Mouse (Mus musculus) liver, embryonic 15.5 days (tissue): Measurements from ENCODE around the gene Trex2. TPM values are rescaled to one million over a fixed set of nuclear protein-coding genes. Genes with fewer than 3 reads are reported as not detected.

Experiments used
- ATAC-seq: fragments of 200-750 bp; cut with Nextera tagmentation; 2 replicates; pipeline ENCODE4 v1.8.0; 2017; ENCODE audit warnings: moderate number of reproducible peaks, mild to moderate bottlenecking, moderate library complexity; ENCODE audit not compliant: insufficient read depth
- H3K27ac ChIP-seq: fragments of 300-500 bp; sonication (generic); replicated peaks from 2 replicates; pipeline ENCODE4 v1.5.1; 2015; ENCODE audit warnings: mild to moderate bottlenecking, inconsistent platforms
- H3K27me3 ChIP-seq: fragments of 300-500 bp; sonication (generic); 2 replicates; pipeline ENCODE4 v1.6.1; 2015; ENCODE audit warnings: mild to moderate bottlenecking, inconsistent platforms
- H3K36me3 ChIP-seq: fragments of 300-500 bp; sonication (generic); replicated peaks from 2 replicates; pipeline ENCODE4 v1.6.1; 2015; ENCODE audit warnings: moderate library complexity, mild to moderate bottlenecking, inconsistent platforms
- H3K4me1 ChIP-seq: fragments of 300-500 bp; sonication (generic); replicated peaks from 2 replicates; pipeline ENCODE4 v1.6.1; 2015; ENCODE audit warnings: inconsistent platforms
- H3K4me2 ChIP-seq: fragments of 300-500 bp; sonication (generic); 2 replicates; pipeline ENCODE4 v1.6.1; 2015; ENCODE audit warnings: moderate library complexity, mild to moderate bottlenecking, inconsistent platforms
- H3K4me3 ChIP-seq: fragments of 300-500 bp; sonication (generic); replicated peaks from 2 replicates; pipeline ENCODE4 v1.5.1; 2015; ENCODE audit warnings: mild to moderate bottlenecking, inconsistent platforms
- H3K9ac ChIP-seq: fragments of 300-500 bp; sonication (generic); 2 replicates; pipeline ENCODE4 v1.6.1; 2015; ENCODE audit warnings: moderate library complexity, mild to moderate bottlenecking, inconsistent platforms
- H3K9me3 ChIP-seq: fragments of 300-500 bp; sonication (generic); replicated peaks from 2 replicates; pipeline ENCODE4 v1.6.1; 2016; ENCODE audit warnings: inconsistent platforms
- WGBS: fragments of 180-500 bp; shearing (Covaris S2); methylation state at CpG from one replicate; pipeline ENCODE4 v1.1.7; 2015; ENCODE audit warnings: mixed read lengths; ENCODE audit not compliant: insufficient replicate concordance; 5-methylcytosine and 5-hydroxymethylcytosine counted together
- polyA plus RNA-seq: library from polyadenylated mRNA; unstranded; fragments of >200 nt; fragmentation: Nextera tagmentation; extraction: Ambion mirVana; gene quantifications from 2 replicates; pipeline ENCODE4 v1.2.1, GENCODE M21; 2015

Gene Trex2
- not detected in 2 replicates for polyA plus RNA-seq

DNA sequence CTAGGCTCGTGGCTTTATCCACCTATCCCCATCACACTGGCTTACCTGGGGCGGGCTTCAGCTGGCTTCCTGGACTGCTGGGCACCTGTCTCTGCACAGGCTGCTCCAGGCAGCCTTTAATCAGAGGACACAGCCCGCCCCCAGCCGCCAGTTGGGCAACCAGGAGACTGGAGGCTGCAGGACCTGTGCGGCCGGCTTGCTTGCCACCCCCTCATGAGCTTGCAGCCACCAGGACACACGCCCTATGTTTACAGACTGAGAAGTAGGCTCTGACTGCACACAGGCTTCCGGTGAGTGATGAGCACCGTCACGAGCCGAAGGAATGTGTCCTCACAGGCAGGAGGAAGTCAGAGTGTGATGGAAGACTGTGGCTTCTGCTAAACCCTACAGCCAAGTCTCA lies at the start of gene Trex2:
Gene Trex2, minus strand, starts transcription at position 93 of the 400 bp plus-strand sequence.
- Histone ChIP-seq H3K4me3 (no peak within 1 kb of the TSS), H3K9ac (no peak within 1 kb of the TSS), H3K9me3 (no peaks in the 10 kb centered on the region), H3K27ac (no peak within 1 kb of the TSS), H3K4me2 (no peak within 1 kb of the TSS), H3K27me3 (no peaks in the 10 kb centered on the region), H3K4me1 (no peaks in the 10 kb centered on the region), H3K36me3 (0 out of 2 replicates have a peak, but pooled peaks cover 3% of the 10 kb centered on the region)
- ATAC-seq = no peak
- WGBS = 60% methylated on average over 11 of the region's 11 CpGs

DNA sequence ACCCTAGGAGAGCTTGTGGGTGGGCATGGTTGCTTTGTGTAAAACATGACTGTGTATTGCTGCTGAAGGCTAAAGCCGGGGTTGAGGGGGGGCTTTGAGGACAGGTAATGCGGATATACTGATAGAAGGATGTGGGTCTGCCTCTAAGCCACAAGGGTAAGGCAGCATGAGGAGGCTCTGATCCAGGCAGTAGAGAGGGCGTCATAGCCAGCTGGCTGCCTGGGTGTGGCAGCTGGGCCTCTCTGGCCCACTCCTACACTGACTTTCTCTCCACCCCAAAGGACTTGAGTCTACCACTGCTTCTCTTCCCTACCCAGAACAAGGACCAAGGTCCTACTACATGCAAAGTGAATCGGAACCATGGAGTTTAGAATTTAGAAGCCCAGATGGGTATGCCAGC lies 49.7 kb upstream of the Trex2 start:
- Histone ChIP-seq H3K9me3 (no peaks in the 10 kb centered on the region), H3K4me1 (no peaks in the 10 kb centered on the region), H3K27me3 (peaks cover 28% of the 10 kb centered on the region; the same call in 1 of the 2 replicates), H3K9ac (no peak overlapping the region), H3K36me3 (no peaks in the 10 kb centered on the region), H3K4me2 (no peak overlapping the region; the same call in 1 of the 2 replicates), H3K4me3 (no peak overlapping the region), H3K27ac (no peak overlapping the region)
- whole genome bisulfite sequencing = 60% methylated on average over 4 of the region's 4 CpGs
- ATAC-seq = no peak

DNA sequence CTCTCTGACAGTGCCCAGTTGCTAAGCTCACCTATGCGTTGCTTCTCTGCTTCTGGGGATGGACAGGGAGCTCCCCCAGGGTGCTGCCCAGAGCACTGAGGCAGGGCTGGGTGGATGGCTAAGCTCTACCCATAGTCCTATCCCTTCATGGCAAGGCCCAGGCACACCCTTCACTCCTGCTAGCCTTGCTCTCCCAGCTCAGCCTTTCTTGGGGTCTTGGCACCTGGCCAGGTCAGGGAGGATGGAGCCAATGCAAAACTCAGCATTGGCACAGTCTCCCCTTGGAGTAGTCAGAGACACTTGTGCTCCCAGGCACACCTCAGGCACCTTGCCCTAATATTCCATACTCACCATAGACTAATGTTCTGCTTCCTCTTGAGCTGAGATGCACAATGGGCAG lies 48.9 kb upstream of the Trex2 start:
- Histone ChIP-seq H3K4me1 (no peaks in the 10 kb centered on the region), H3K4me3 (0 out of 2 replicates have a peak overlapping the region, but pooled peaks have one; percentile 4)
- 77% methylated on average over 1 of the region's 1 CpGs for WGBS

DNA sequence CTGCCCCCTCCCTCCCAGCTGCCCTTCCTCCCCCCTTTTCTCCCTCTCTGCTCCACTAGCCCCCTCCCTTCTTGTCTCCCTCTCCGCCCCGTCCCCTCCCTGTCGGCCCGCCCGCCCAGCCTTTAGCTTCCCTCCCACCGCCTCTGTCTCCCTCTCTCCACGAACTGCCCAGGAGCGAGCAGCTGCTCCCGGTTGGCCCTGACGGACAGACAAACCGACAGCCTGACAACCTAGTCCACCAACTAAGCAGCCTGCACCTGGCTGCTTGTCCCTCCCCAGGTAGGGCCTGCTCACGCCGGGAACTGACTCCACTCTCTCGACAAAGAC lies 48.3 kb upstream of the Trex2 start, which contains the start of gene Bgn:
Gene Bgn, plus strand, starts transcription at position 119 of the 327 bp plus-strand sequence.
- Histone ChIP-seq H3K4me2 (no peak within 1 kb of the TSS), H3K27ac (no peak within 1 kb of the TSS), H3K36me3 (no peaks in the 10 kb centered on the region), H3K9ac (no peak within 1 kb of the TSS), H3K4me3 (peak within 1 kb of the TSS; percentile 4; the same call in 1 of the 2 replicates), H3K4me1 (no peaks in the 10 kb centered on the region), H3K27me3 (peaks cover 26% of the 10 kb centered on the region; the same call in 1 of the 2 replicates), H3K9me3 (no peaks in the 10 kb centered on the region)
- 27% methylated on average over 12 of the region's 14 CpGs for WGBS
- ATAC-seq = no peak

More for the DNA sequence above, 48.9 kb upstream of the Trex2 start:
- Histone ChIP-seq H3K9me3 (no peaks in the 10 kb centered on the region), H3K9ac (no peak overlapping the region), H3K36me3 (no peaks in the 10 kb centered on the region), H3K27me3 (peaks cover 28% of the 10 kb centered on the region; the same call in 1 of the 2 replicates), H3K4me2 (no peak overlapping the region), H3K27ac (no peak overlapping the region)
- no peak for ATAC-seq

DNA sequence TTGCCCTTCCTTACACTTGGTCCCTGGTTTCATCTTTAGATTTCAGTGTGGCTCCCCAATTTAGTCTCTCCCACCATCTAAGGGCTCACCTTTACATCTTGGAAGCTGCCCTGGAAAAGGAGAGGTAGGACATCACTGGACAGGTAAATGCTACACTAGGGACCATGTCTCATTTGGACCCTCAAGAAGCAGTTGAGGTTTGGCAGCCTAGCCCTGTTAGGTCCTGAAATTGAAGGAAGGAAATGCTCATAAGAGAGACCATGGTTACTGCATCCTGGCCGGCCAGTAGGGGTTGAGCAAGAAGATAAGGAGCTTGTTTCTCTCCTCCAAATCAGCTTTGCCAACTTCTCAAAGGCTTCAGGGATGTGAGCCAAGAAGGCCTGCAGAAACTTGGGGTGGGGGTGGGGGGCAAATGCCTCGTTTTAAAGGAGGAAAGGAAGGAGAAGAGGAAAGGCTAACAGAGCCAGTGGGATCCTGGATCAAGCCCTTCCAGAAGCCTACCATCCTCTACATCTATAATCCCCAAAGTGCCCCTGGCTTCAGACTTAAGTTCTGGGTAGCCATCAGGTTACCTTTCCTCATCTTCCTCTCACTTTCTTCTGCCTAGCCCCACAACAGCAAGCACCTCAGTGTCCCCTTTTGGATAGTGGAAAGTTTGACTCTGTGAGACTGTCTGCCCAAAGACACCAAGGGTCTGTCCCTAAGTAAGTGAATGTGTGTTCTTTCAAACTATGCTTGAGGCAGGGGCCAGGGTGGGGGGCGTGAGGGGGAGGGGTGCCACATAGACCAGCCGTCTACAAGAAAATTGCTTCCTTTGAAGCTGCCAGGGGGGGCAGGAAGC lies 47.7 kb upstream of the Trex2 start:
- no peak overlapping the region for H3K4me3 ChIP-seq
- H3K36me3 ChIP-seq = no peaks in the 10 kb centered on the region
- H3K4me2 ChIP-seq = no peak overlapping the region
- WGBS = 23% methylated on average over 3 of the region's 4 CpGs
- H3K27ac ChIP-seq = no peak overlapping the region
- peaks cover 24% of the 10 kb centered on the region; the same call in 1 of the 2 replicates for H3K27me3 ChIP-seq
- no peaks in the 10 kb centered on the region for H3K9me3 ChIP-seq
- H3K9ac ChIP-seq = no peak overlapping the region
- no peaks in the 10 kb centered on the region for H3K4me1 ChIP-seq
- no peak for ATAC-seq

DNA sequence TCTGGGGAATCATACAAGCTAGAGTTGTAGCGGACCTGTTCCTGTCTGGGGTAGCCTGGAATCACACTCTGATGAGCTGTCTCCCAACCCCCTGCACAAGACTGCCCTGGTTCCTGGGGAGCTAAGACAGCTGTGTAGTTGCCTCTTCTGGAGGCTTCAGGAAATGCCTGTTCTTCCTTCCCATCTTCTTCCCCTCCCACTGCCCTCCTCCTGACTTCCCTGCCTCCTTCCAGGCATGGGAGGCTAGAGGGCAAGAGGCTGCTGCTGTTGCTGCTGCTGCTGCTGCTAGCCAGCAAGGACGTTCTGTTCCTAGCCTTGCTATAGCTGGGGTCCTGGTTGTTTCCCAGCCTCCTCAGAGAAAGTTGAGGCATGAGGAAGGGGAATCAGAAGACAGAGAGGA lies 45.2 kb upstream of the Trex2 start:
- ATAC-seq = no peak
- 37% methylated on average over 2 of the region's 2 CpGs for WGBS
- no peak overlapping the region for H3K9ac ChIP-seq
- H3K27ac ChIP-seq = no peak overlapping the region
- peaks cover 5% of the 10 kb centered on the region for H3K4me1 ChIP-seq
- no peaks in the 10 kb centered on the region for H3K36me3 ChIP-seq
- H3K27me3 ChIP-seq = peaks cover 21% of the 10 kb centered on the region; the same call in 1 of the 2 replicates
- no peaks in the 10 kb centered on the region for H3K9me3 ChIP-seq
- no peak overlapping the region for H3K4me3 ChIP-seq
- no peak overlapping the region for H3K4me2 ChIP-seq

DNA sequence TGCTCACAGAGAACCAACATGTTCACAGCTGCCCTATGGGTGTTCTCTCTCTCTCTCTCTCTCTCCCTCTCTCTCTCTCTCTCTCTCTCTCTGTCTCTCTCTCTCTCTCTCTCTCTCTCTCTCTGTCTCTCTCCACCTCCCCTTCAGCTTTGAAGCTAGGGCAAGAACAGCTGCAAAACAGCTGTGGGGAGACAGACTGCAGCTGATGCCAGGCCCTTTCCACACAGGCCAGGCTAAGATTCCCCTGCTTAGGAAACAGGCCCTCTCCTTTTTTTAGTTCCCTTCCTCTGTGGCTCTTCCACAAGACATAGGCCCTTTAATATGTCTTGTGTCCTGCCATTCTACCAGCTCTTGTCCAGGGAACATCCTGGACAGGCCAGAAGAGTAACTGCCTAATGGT lies 44.5 kb upstream of the Trex2 start:
- H3K27ac ChIP-seq = no peak overlapping the region
- no peak for ATAC-seq
- H3K36me3 ChIP-seq = no peaks in the 10 kb centered on the region
- H3K4me1 ChIP-seq = peaks cover 7% of the 10 kb centered on the region
- no peak overlapping the region for H3K4me2 ChIP-seq
- H3K9me3 ChIP-seq = no peaks in the 10 kb centered on the region
- peaks cover 21% of the 10 kb centered on the region; the same call in 1 of the 2 replicates for H3K27me3 ChIP-seq
- H3K4me3 ChIP-seq = no peak overlapping the region
- no peak overlapping the region for H3K9ac ChIP-seq

DNA sequence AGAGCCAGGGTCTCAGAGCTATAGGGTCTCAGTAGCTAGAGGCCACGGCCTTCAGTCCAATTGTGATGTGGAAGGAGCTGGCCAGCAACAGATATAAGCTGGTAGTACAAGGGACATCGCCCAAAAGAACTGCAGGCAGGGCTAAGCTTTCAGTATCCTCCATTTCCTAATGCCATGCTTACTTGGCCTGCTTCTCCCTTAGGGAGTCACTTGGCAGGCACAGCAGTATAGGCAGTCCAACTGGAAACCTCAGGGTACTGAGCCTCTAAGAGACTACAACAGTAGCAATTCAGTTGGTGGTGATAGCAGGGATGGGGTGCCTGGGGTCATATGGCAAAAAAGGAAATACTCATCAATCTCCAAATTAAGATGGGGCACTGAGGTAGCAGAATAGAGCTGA lies 42.4 kb upstream of the Trex2 start:
- no peak overlapping the region for H3K9ac ChIP-seq
- 67% methylated on average over 2 of the region's 2 CpGs for WGBS
- H3K4me1 ChIP-seq = peaks cover 11% of the 10 kb centered on the region
- H3K4me3 ChIP-seq = no peak overlapping the region
- no peaks in the 10 kb centered on the region for H3K9me3 ChIP-seq
- H3K27me3 ChIP-seq = peaks cover 3% of the 10 kb centered on the region; the same call in 1 of the 2 replicates
- H3K27ac ChIP-seq = no peak overlapping the region
- H3K36me3 ChIP-seq = no peaks in the 10 kb centered on the region
- no peak for ATAC-seq
- no peak overlapping the region for H3K4me2 ChIP-seq

DNA sequence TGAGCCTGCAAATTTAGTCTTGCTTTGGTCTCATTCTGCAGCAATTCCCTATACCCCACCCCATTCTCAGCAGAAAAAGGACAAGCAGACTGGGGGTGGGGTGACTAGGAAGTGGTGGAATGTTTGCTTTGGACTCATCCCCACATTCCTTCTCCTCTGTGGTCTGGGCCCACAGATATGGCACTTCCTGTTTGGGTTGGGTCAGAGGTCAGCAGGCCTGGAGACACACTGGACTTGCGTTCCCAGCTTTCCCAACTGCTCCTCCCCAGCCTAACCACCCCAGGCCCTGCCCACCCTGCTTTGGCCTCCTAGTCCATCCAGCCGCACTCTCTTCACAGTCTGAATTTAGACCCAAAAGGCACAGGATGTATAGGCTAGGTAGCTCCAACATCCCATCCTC lies 41.5 kb upstream of the Trex2 start:
- Histone ChIP-seq H3K9me3 (no peaks in the 10 kb centered on the region), H3K27ac (peak overlapping the region; percentile 53; the same call in 1 of the 2 replicates)
- 69% methylated on average over 2 of the region's 2 CpGs for WGBS

DNA sequence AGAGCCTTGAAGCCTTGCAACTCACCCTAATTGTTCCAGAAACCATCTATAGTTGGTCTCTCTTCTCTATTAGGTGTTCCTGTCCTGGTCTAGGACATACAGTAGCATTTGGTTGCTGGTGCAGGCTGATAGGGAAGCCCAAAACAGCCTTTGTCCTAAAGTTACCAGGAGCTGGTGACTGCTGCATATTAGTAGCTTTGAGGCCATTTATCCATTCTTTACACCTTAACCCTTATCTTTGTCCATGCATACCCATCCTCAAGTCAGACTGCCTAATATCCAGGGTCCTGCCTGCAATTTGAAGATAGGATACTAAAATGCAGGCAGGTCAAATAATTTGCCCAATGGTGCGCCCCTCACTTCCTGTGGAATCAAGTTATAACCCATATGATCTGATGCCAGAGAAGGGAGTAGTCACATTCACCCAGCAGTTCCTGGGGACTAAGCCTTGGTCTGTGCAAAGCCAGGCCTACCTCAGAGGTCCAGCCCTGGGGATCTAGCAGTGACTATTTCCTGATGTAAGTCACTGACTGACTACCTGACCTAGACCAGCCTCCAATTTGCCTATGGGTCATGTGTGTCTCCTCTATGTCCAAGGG lies 40.6 kb upstream of the Trex2 start:
- no peak overlapping the region for H3K4me3 ChIP-seq
- H3K9ac ChIP-seq = no peak overlapping the region
- no peaks in the 10 kb centered on the region for H3K27me3 ChIP-seq
- H3K4me1 ChIP-seq = peaks cover 11% of the 10 kb centered on the region
- ATAC-seq = no peak
- H3K27ac ChIP-seq = peak overlapping the region; percentile 53
- 19% methylated on average over 1 of the region's 1 CpGs for WGBS
- H3K9me3 ChIP-seq = no peaks in the 10 kb centered on the region
- no peak overlapping the region for H3K4me2 ChIP-seq
- H3K36me3 ChIP-seq = no peaks in the 10 kb centered on the region

More for the DNA sequence above, 41.5 kb upstream of the Trex2 start:
- Histone ChIP-seq H3K4me2 (no peak overlapping the region), H3K4me1 (peaks cover 11% of the 10 kb centered on the region), H3K27me3 (no peaks in the 10 kb centered on the region; the same call in 1 of the 2 replicates), H3K4me3 (no peak overlapping the region), H3K36me3 (no peaks in the 10 kb centered on the region), H3K9ac (no peak overlapping the region)
- ATAC-seq = peak; percentile 84

DNA sequence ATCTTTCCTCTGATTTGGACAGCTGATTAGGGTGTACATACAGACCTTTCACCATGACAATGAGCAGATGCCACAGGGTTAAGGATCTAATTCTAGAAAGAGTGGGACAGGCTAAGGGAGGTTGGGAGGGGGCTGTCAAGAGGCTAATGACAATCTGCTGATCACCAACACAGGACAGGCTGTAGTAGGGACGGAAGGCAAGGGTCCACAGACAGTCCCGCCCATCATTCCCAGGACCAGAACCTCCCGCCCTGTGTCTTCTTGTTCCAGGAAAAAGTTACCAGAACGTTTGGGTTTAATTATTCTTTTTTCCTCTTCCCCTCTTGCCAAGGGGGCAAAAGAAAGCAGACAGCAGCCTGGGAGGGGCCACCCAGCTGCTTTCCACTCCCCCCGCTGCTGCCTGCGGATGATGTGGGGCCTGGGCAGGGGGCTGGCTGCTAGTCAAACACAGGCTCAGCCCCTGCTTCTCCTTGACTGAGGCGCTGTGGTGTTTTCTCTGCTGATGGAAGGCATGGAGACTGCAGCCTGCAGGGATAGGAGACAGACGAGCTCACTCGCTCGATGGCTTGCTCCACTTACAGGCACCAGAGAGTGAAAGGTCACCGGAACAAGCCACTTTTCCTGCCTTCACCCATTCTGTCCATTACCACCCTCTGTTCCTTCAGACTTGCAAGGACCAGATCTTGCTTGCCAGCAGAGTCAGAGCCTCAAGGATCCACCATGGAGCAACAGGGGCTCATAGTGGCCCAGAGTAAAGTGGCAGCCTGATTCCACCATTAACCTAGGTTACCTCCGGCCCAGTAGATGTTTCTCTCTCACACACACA lies 39.4 kb upstream of the Trex2 start:
- Histone ChIP-seq H3K9ac (no peak overlapping the region), H3K36me3 (no peaks in the 10 kb centered on the region), H3K4me2 (no peak overlapping the region), H3K4me1 (peaks cover 11% of the 10 kb centered on the region), H3K27me3 (no peaks in the 10 kb centered on the region), H3K27ac (no peak overlapping the region), H3K4me3 (no peak overlapping the region), H3K9me3 (no peaks in the 10 kb centered on the region)
- ATAC-seq = no peak
- 57% methylated on average over 12 of the region's 12 CpGs for WGBS
